Mouse (Mus musculus) spleen, adult 2 months (tissue): Measurements from ENCODE around the gene Actr8. TPM values are rescaled to one million over a fixed set of nuclear protein-coding genes. Genes with fewer than 3 reads are reported as not detected.
A peak's percentile ranks its signal among the peaks of the same experiment; 100 is the strongest.

ENCODE experiments used
- DNase-seq, 2 experiments: peaks; one replicate each; pipeline versions ENCODE4 v3.0.0 to v3.0.0-alpha.2; 2012 to 2021; ENCODE audit warnings: low spot score in 2 of 2, low read depth in 1 of 2
- H3K27ac ChIP-seq: fragments of 200-500 bp; 2 replicates; pipeline ENCODE4 v1.5.1; 2012; ENCODE audit warnings: low read length, inconsistent platforms; ENCODE audit not compliant: insufficient read depth
- H3K27me3 ChIP-seq: fragments of 200-500 bp; 2 replicates; pipeline ENCODE4 v1.6.1; 2012; ENCODE audit warnings: mild to moderate bottlenecking, moderate library complexity, low read length, inconsistent platforms; ENCODE audit not compliant: control insufficient read depth, insufficient read depth
- H3K36me3 ChIP-seq: fragments of 200-500 bp; 2 replicates; pipeline ENCODE4 v1.6.1; 2012; ENCODE audit warnings: mild to moderate bottlenecking, low read length, inconsistent platforms; ENCODE audit not compliant: control insufficient read depth, insufficient read depth
- H3K4me1 ChIP-seq: fragments of 200-500 bp; 2 replicates; pipeline ENCODE4 v1.6.1; 2011; ENCODE audit warnings: inconsistent platforms; ENCODE audit not compliant: control insufficient read depth, insufficient read depth, insufficient read length
- H3K4me3 ChIP-seq: fragments of 200-500 bp; 2 replicates; pipeline ENCODE4 v1.5.1; 2011; ENCODE audit warnings: mild to moderate bottlenecking, inconsistent platforms; ENCODE audit not compliant: insufficient read depth, insufficient read length; ENCODE audit errors: extremely low read depth
- CTCF ChIP-seq: fragments of 200-500 bp; IDR thresholded peaks from 2 replicates; pipeline ENCODE4 v1.5.1; 2011; ENCODE audit warnings: mild to moderate bottlenecking, inconsistent platforms; ENCODE audit not compliant: insufficient read depth, insufficient read length, insufficient replicate concordance; ENCODE audit errors: extremely low read depth
- POLR2A ChIP-seq: fragments of 200-500 bp; IDR thresholded peaks from 2 replicates; pipeline ENCODE4 v1.6.1; 2011; ENCODE audit warnings: low read depth, low read length, inconsistent platforms
- WGBS: fragments of 180-500 bp; shearing (Covaris S2); methylation state at CpG from one replicate; pipeline ENCODE4 v1.1.7; 2018; 5-methylcytosine and 5-hydroxymethylcytosine counted together
- polyA plus RNA-seq: library from polyadenylated mRNA; depleted of rRNA; stranded (reverse); fragments of >200 nt; gene quantifications from 2 replicates; pipeline ENCODE4 v1.2.3, GENCODE M21; 2012

The Actr8 gene
- polyA plus RNA-seq, 1 experiment = 14.1 TPM

- Histone ChIP-seq H3K27me3 (no peaks in the 10 kb centered on the region), H3K4me3 (no peak overlapping the region), H3K4me1 (no peaks in the 10 kb centered on the region; the same call in 1 of the 2 replicates), H3K36me3 (peaks cover 18% of the 10 kb centered on the region), H3K27ac (no peak overlapping the region)
- TF ChIP-seq POLR2A = no peak
- DNase-seq = no peak
- 94% methylated on average over 5 of the region's 5 CpGs for WGBS
These were observed 6.1 kb upstream of the Actr8 start for GRCm38 (mm10) chr14:29971993-29972392.

DNA sequence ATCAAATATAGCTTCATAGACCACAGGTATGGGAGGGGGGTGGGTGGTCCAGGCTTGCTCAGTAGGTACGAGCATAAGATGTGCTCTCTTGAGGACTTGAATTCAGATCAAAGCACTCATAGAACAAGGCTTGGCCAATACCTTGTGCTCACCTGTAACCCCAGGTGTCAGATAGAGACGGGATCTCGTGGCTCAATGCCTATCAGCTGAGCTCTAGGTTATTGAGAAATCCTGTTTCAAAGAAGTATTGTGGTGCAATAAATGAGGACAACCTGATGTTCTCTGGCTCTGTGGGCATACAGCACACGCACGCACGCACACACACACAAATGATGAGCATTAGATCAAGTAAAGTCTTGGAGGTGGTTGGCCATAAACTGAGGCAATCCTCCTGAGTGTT, 1.2 kb upstream of the Actr8 start:
- TF ChIP-seq CTCF (no peak), POLR2A (no peak)
- H3K4me3 ChIP-seq = no peak overlapping the region
- no peak for DNase-seq
- H3K27me3 ChIP-seq = no peaks in the 10 kb centered on the region
- WGBS = 95% methylated on average over 6 of the region's 6 CpGs
- H3K4me1 ChIP-seq = peaks cover 3% of the 10 kb centered on the region; the same call in 1 of the 2 replicates
- H3K27ac ChIP-seq = no peak overlapping the region
- H3K36me3 ChIP-seq = peaks cover 16% of the 10 kb centered on the region

- no peak overlapping the region for H3K27ac ChIP-seq
- peaks cover 18% of the 10 kb centered on the region for H3K36me3 ChIP-seq
- H3K27me3 ChIP-seq = no peaks in the 10 kb centered on the region
- no peak for DNase-seq
- peaks cover 3% of the 10 kb centered on the region; the same call in 1 of the 2 replicates for H3K4me1 ChIP-seq
- no peak for TF ChIP-seq POLR2A
- peak; percentile 11; the same call in 1 of the 2 replicates for TF ChIP-seq CTCF
- WGBS = 92% methylated on average over 10 of the region's 10 CpGs
- H3K4me3 ChIP-seq = no peak overlapping the region
These were observed 2.5 kb downstream of the Actr8 start for GRCm38 (mm10) chr14:29980447-29981205.

- 95% methylated on average over 4 of the region's 4 CpGs for WGBS
- Histone ChIP-seq H3K27me3 (no peaks in the 10 kb centered on the region), H3K4me3 (no peak overlapping the region), H3K27ac (no peak overlapping the region), H3K4me1 (no peaks in the 10 kb centered on the region), H3K36me3 (peaks cover 61% of the 10 kb centered on the region)
- no peak for DNase-seq
- TF ChIP-seq POLR2A (no peak), CTCF (no peak)
These were observed 8.0 kb downstream of the Actr8 start for GRCm38 (mm10) chr14:29986096-29986495.

- TF ChIP-seq CTCF (no peak), POLR2A (no peak)
- no peak overlapping the region for H3K27ac ChIP-seq
- H3K36me3 ChIP-seq = peaks cover 66% of the 10 kb centered on the region
- no peaks in the 10 kb centered on the region for H3K4me1 ChIP-seq
- no peak overlapping the region for H3K4me3 ChIP-seq
- 92% methylated on average over 6 of the region's 6 CpGs for WGBS
- DNase-seq = no peak
- H3K27me3 ChIP-seq = no peaks in the 10 kb centered on the region
These were observed 9.1 kb downstream of the Actr8 start for GRCm38 (mm10) chr14:29987276-29987675.

GRCm38 (mm10) chr14:29987739-29988138, 9.6 kb downstream of the Actr8 start:
- no peaks in the 10 kb centered on the region for H3K27me3 ChIP-seq
- H3K4me1 ChIP-seq = no peaks in the 10 kb centered on the region
- H3K4me3 ChIP-seq = no peak overlapping the region
- H3K36me3 ChIP-seq = peaks cover 67% of the 10 kb centered on the region
- 92% methylated on average over 9 of the region's 9 CpGs for WGBS
- TF ChIP-seq CTCF (no peak), POLR2A (no peak)
- no peak for DNase-seq
- no peak overlapping the region for H3K27ac ChIP-seq

DNA sequence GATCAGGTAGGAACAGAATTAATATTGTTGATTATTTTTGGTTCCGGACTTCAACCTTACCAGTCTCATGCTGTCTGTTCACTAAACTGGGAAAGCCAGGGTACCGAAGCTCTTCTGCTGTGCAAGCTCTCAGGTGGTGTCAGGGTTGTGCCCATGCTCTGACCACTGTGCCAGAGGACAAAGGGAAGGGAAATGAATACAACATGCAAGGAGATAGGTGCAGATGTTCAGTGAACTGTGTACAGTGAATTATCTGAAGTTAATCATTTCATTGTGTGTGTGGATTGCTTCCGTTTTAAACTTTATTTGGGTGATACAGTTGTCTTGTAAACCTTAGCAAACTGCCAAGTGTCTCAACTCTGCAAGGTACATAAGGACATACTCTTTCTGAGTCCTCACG, 10.2 kb downstream of the Actr8 start:
- 97% methylated on average over 4 of the region's 4 CpGs for WGBS
- Histone ChIP-seq H3K4me3 (no peak overlapping the region), H3K4me1 (no peaks in the 10 kb centered on the region), H3K27ac (no peak overlapping the region), H3K27me3 (no peaks in the 10 kb centered on the region), H3K36me3 (peaks cover 68% of the 10 kb centered on the region)
- TF ChIP-seq CTCF (no peak), POLR2A (no peak)
- no peak for DNase-seq

DNA sequence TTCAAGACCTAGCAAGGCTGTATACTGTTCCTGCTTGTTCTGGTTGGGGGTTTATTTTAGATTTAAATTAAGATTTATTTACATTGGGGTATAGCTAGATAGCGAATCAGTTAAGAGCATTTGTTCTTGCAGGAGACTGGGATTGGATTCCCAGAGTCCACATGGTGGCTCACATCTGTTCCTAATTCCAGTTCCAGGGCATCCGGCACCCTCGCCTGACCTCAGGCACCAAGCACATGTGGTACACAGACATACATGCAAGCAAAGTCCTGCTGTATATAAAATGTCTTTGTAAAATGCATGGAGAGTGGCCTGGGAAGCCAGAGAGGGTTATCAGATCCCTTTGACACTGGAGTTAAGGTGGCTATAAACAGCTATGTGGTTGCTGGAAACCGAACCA, 16.8 kb downstream of the Actr8 start:
- DNase-seq = no peak
- H3K4me3 ChIP-seq = no peak overlapping the region
- no peaks in the 10 kb centered on the region for H3K4me1 ChIP-seq
- no peaks in the 10 kb centered on the region for H3K27me3 ChIP-seq
- no peak overlapping the region for H3K27ac ChIP-seq
- peaks cover 35% of the 10 kb centered on the region for H3K36me3 ChIP-seq
- 95% methylated on average over 4 of the region's 4 CpGs for WGBS
- TF ChIP-seq CTCF = no peak
- no peak for TF ChIP-seq POLR2A
